Mouse (Mus musculus) left cerebral cortex, adult 8-10 months (tissue): Measurements from ENCODE around the gene Zscan4f. TPM values are rescaled to one million over a fixed set of nuclear protein-coding genes. Genes with fewer than 3 reads are reported as not detected.
"Not testable (repeated sequence)": the region's sequence is repeated elsewhere in the genome, so short reads cannot be mapped to it uniquely, and the experiment has no call there.

Experiments used
- DNase-seq, 2 experiments: peaks; one replicate each; pipeline ENCODE4 v3.0.0; 2022; ENCODE audit warnings: low spot score in 2 of 2
- microRNA-seq, 2 experiments: library from miRNA; unstranded; fragments of <30 nt; microRNA quantifications; one replicate each; pipeline ENCODE4 v1.2.0; 2022
- total RNA-seq, 4 experiments: library from RNA; stranded (reverse); gene quantifications; 2 replicates each; pipeline ENCODE4 v1.2.4; 2022

Gene Zscan4f
- not detected for total RNA-seq

GRCm38 (mm10) chr7:11397615-11398014 is at the start of gene Zscan4f:
Zscan4f (plus strand) TSS chr7:11397915.
- not testable (repeated sequence) for DNase-seq

GRCm38 (mm10) chr7:11384641-11385040 is 13.1 kb upstream of the Zscan4f start:
- not testable (repeated sequence) for DNase-seq

Small RNAs within 50 kb of the gene (microRNA-seq; reads per million reads assigned to microRNA genes)
- 0 reads per million in 2 experiments for gene Gm23087

Other genes with a start within 250 kb of the Zscan4f start
- not detected for gene Zscan4d, start 231.8 kb upstream of the Zscan4f start, total RNA-seq
- not detected for gene Zscan4e, start 87.2 kb upstream of the Zscan4f start, total RNA-seq
- not detected for gene Zscan4-ps2, start 116.4 kb downstream of the Zscan4f start, total RNA-seq
- not detected for gene Zscan4-ps3, start 211.4 kb downstream of the Zscan4f start, total RNA-seq